ENCODE assay signal across 20 mouse cellular contexts in genomic region chr14:117993845-117994244, GRCm38 (mm10). TPM values are rescaled to one million over a fixed set of nuclear protein-coding genes. Genes with fewer than 3 reads are reported as not detected.
DNase-seq lines count a peak whose midpoint lies in the region; ATAC-seq and TF ChIP-seq lines count a peak whose summit lies in the region.
"Had no signal": no experiment of that assay in that cellular context is flagged by ENCODE, and none has a peak within 500 bp of the region (broad histone marks: within the 10 kb centered on the region; RNA-seq: fewer than 3 reads in every experiment).

No protein-coding gene starts in this region.

- peaks cover 3% of the 10 kb centered on the region; the same call in 1 of the 2 replicates for H3K4me1 ChIP-seq in midbrain, embryonic 16.5 days (ENCODE audit: control insufficient read depth, insufficient read depth, low read length)
- H3K4me1 ChIP-seq: embryonic facial prominence, embryonic 13.5 days; embryonic facial prominence, embryonic 15.5 days had no signal

- no peak overlapping the region for H3K9ac ChIP-seq in midbrain, embryonic 16.5 days (ENCODE audit: low read depth, low read length)
- H3K9ac ChIP-seq: embryonic facial prominence, embryonic 13.5 days; embryonic facial prominence, embryonic 15.5 days; forebrain, embryonic 12.5 days had no signal

- peak; percentile 8 for DNase-seq in adrenal gland, adult 8-10 months
- DNase-seq in adrenal gland, postnatal 25 days = no peak
- DNase-seq in Muller cell, postnatal 12 days (ENCODE audit: inconsistent ontology term) = peak; percentile 16
- peak; percentile 57 for DNase-seq in Patski (ENCODE audit: low read depth, low spot score)
- DNase-seq: adrenal gland, postnatal 10 days; cerebellum, adult 11 months; cerebellum, adult 18-20 months; cerebellum, adult 8-10 months; cerebellum, adult 9-11 months; cerebellum, postnatal 14 days; cerebellum, postnatal 36 days; embryo, embryonic 11 days had no signal

- H3K9me3 ChIP-seq in midbrain, embryonic 16.5 days (replicated peaks; ENCODE audit: control insufficient read depth, low read length, poor library complexity, severe bottlenecking) = no peaks in the 10 kb centered on the region
- H3K9me3 ChIP-seq: embryonic facial prominence, embryonic 13.5 days; embryonic facial prominence, embryonic 15.5 days; forebrain, embryonic 10.5 days; forebrain, embryonic 12.5 days had no signal

- no peak for TF ChIP-seq CTCF in Patski (IDR thresholded peaks at IDR 0.05)

- POLR2A ChIA-PET in Patski (lab: Charles Lee) = interaction anchor here (0.6 kb wide), 1 partner anchor 42 kb away, joined by 3 read pairs; no protein-coding TSS in a partner anchor

- WGBS in midbrain, embryonic 16.5 days = 91% methylated on average over 6 of the region's 6 CpGs

- CTCF ChIA-PET in Patski (lab: Charles Lee) = no interaction called here

- in situ Hi-C loops in Patski (cut with MboI; ENCODE audit: low pct_unique_long_range_greater_than_20kb) = no loop called here

- H3K27me3 ChIP-seq in Patski = no peaks in the 10 kb centered on the region
- H3K27me3 ChIP-seq in midbrain, embryonic 16.5 days (ENCODE audit: control insufficient read depth, insufficient read depth, low read depth, low read length) = no peaks in the 10 kb centered on the region
- H3K27me3 ChIP-seq: embryonic facial prominence, embryonic 13.5 days; embryonic facial prominence, embryonic 15.5 days; forebrain, embryonic 12.5 days had no signal

- no peaks in the 10 kb centered on the region for H3K36me3 ChIP-seq in midbrain, embryonic 16.5 days (ENCODE audit: control insufficient read depth, insufficient read depth, low read length)
- H3K36me3 ChIP-seq: embryonic facial prominence, embryonic 13.5 days; embryonic facial prominence, embryonic 15.5 days; forebrain, embryonic 10.5 days; forebrain, embryonic 12.5 days had no signal

- no peak overlapping the region for H3K4me3 ChIP-seq in midbrain, embryonic 16.5 days (ENCODE audit: low read depth, low read length)
- H3K4me3 ChIP-seq: embryonic facial prominence, embryonic 13.5 days; embryonic facial prominence, embryonic 15.5 days; erythroblast, embryonic 14.5 days; forebrain, embryonic 10.5 days; forebrain, embryonic 12.5 days had no signal

- H3K4me2 ChIP-seq in midbrain, embryonic 16.5 days (ENCODE audit: low read length) = no peak overlapping the region
- H3K4me2 ChIP-seq: embryonic facial prominence, embryonic 13.5 days; embryonic facial prominence, embryonic 15.5 days; forebrain, embryonic 12.5 days had no signal

- ATAC-seq in Patski = peak; percentile 96
- ATAC-seq in midbrain, embryonic 16.5 days = no peak
- ATAC-seq: forebrain, embryonic 14.5 days; forebrain, embryonic 16.5 days had no signal

- no peak overlapping the region for H3K27ac ChIP-seq in midbrain, embryonic 16.5 days (ENCODE audit: low read length)
- H3K27ac ChIP-seq: embryonic facial prominence, embryonic 13.5 days; embryonic facial prominence, embryonic 15.5 days; forebrain, embryonic 10.5 days; forebrain, embryonic 12.5 days had no signal

RNA-seq across cellular contexts. Expression of gene Dct, which starts 58.2 kb away (rescaled TPM):
- under 1 TPM in 1 of 4 experiments, not detected in 3; 0.35 TPM for total RNA-seq in adrenal gland, adult 8-10 months (2022)
- total RNA-seq in adrenal gland, postnatal 25 days (2021) = 0.24 TPM in 1 of 2 replicates, not detected in the other
- 0.04 TPM for polyA plus RNA-seq in Patski (2021)
- 0.67 and 0.76 TPM in 2 replicates for polyA plus RNA-seq in midbrain, embryonic 16.5 days (2015; fragmentation: Nextera tagmentation; extraction: Ambion mirVana)
- total RNA-seq: adrenal gland, postnatal 10 days had no signal
- polyA plus RNA-seq: erythroblast, embryonic 14.5 days had no signal
